Mouse (Mus musculus) cortical plate, adult 2 months (tissue): ENCODE data around the gene Kcnmb2.

ENCODE experiments used
- CTCF ChIP-seq: fragments of 200-500 bp; IDR thresholded peaks from 2 replicates; pipeline ENCODE4 v1.5.1; 2011; ENCODE audit warnings: mild to moderate bottlenecking, control low read depth, low read length; ENCODE audit not compliant: insufficient read depth; ENCODE audit errors: extremely low read depth
- POLR2A ChIP-seq: fragments of 200-500 bp; IDR thresholded peaks from 2 replicates; pipeline ENCODE4 v1.6.1; 2011; ENCODE audit warnings: mild to moderate bottlenecking, low read length, control low read depth; ENCODE audit not compliant: insufficient read depth; ENCODE audit errors: extremely low read depth

DNA sequence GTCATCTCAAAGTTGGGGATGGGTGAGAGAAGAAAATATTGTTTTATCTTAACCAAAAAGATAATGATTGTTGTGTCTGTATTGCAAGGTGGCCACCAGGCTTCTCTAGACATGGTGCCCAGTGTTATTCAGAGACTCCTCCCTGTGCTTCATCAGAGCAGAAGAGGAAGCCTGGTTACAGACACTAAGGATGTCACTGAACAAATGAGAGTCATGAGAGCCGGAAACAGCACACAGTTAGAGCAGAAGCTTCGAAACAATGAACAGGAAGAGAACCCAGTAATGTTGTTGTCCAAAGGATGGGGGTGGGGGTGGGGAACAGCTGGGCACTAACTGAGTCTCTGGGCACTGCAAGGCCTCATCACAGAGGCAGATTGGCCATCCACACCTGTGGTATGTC, 324.4 kb downstream of the Kcnmb2 start:
- TF ChIP-seq CTCF (no peak), POLR2A (no peak)
